Mouse (Mus musculus) liver, adult (tissue): Measurements from ENCODE around the gene Rcan2.

Experiments
- GATA4 ChIP-seq: IDR thresholded peaks from 2 replicates; pipeline ENCODE4 v1.6.1; 2014; ENCODE audit warnings: mild to moderate bottlenecking, low read length; ENCODE audit not compliant: insufficient replicate concordance

The Rcan2 gene

DNA sequence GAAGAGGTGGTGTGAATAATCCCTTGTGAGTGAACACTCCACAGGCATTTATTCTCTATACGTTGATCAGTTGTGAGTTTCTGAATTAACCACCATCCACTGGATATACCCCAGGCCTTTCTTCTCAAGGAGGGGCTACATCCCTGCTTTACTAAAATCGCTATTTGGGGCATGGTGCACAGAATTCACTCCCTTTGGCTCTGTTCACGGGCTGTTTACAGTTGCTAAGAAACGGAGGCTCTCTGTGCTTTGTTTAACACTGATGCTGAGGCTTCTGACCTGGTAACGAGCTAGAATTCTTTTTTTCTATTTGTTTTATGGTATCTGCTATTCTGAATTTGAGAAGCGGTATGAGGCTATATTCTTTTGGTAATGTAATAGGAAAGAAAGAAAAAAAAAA lies 224.8 kb downstream of the Rcan2 start:
- no peak for TF ChIP-seq GATA4

- no peak for TF ChIP-seq GATA4
Measured at GRCm38 (mm10) chr17:44026378-44026777, 225.2 kb downstream of the Rcan2 start.

DNA sequence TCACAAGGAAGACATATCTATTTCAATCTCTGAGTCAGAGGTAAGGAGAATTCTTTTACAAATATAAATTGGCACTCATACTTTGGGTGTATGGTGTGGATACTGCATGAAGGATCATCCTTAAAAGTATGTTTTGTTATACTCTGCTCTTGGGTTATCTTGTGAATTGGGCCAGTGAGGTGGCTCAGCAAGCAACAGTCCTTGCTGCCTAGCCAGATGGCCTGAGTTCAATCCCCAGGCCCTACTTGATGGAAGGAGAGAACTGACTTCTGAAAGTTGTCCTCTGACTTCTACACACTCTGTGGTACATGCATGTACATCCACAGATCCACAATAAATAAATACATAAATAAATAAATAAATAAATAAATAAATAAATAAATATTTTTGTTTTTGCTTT lies 225.6 kb downstream of the Rcan2 start:
- TF ChIP-seq GATA4 = no peak

GRCm38 (mm10) chr17:44027311-44027710 lies 226.2 kb downstream of the Rcan2 start:
- TF ChIP-seq GATA4 = no peak

DNA sequence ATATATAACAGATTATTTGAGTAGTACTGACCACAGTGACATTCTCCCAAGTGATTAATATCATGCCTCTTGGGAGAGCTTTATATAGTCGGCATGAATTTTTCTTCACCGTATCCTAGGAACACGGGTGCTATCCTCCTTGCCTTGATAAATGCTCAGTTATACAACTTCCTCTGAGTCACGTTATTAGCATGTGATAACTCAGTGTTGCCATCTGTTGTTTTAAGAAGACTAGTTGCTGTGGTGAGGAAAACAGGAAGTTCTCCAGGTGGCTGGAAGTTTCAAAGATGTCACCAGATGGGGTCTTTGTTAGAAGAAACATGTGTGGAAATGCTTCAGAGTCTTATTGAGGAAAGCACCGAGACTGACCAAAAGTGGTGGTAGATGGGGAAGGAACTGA lies 228.5 kb downstream of the Rcan2 start:
- TF ChIP-seq GATA4 = no peak

GRCm38 (mm10) chr17:44030776-44031587 lies 229.8 kb downstream of the Rcan2 start:
- no peak for TF ChIP-seq GATA4

GRCm38 (mm10) chr17:44035005-44035404 lies 233.9 kb downstream of the Rcan2 start:
- TF ChIP-seq GATA4 = no peak

- TF ChIP-seq GATA4 = no peak
Measured at GRCm38 (mm10) chr17:44038656-44039055, 237.5 kb downstream of the Rcan2 start.

DNA sequence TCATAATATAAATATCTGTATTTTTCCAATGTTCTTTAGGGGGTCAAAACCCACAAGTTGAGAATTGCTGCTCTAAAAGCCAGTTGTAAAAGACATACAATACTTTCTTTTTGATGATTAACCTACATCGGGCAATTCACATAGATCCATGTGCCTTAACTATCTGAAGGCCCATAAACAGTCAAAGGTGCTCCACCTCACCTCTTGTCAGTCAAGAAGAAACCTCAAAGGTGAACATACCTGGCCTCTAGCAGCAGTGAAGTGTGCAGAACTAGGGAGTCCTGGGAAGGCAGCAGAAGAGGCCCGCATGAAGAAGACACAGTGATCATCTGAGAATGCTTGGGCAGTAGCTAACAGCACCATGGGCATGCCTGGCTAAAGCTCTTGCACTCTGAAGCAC lies 239.3 kb downstream of the Rcan2 start:
- no peak for TF ChIP-seq GATA4

DNA sequence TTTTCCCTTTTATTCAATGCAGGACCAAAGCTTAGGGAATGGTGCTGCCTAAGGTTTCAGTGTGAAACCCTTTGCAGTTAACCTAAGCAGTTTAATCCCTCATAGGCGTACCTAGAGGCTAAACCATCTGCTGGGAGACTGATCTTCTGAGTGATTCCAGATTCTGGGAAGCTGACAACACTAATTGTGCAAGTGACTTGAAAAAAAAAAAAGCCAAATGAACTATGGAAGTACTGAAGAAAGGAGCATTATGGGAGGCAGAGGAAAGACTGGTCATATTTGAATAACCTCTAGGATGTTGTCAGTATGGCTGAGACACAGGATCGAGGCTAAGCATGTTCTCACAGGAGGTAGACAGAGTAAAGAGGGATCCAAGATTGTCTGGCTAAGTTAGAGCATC lies 241.2 kb downstream of the Rcan2 start:
- no peak for TF ChIP-seq GATA4

GRCm38 (mm10) chr17:44042861-44043260 lies 241.7 kb downstream of the Rcan2 start:
- TF ChIP-seq GATA4 = no peak

- TF ChIP-seq GATA4 = no peak
Measured at GRCm38 (mm10) chr17:44053427-44053826, 252.3 kb downstream of the Rcan2 start.

GRCm38 (mm10) chr17:44057123-44057522 lies 256.0 kb downstream of the Rcan2 start:
- TF ChIP-seq GATA4 = no peak

DNA sequence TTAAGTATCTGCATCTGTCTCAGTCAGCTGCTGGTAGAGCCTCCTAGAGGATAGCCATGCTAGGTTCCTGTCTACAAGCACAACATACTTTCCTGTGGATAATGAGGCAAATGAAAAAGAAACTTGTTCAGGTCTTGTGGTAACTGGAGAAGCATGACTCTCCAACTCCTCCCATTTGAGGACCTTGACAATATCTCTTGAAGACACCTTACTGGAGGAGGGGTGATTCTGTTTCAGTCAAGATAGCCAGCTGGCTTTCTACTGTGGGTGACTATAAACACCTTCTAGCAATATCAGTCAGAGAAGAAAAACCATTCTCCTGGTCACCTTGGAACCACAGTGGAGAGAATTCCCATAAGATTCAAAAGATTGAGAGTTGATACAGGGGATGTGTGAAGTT lies 257.0 kb downstream of the Rcan2 start:
- TF ChIP-seq GATA4 = no peak

DNA sequence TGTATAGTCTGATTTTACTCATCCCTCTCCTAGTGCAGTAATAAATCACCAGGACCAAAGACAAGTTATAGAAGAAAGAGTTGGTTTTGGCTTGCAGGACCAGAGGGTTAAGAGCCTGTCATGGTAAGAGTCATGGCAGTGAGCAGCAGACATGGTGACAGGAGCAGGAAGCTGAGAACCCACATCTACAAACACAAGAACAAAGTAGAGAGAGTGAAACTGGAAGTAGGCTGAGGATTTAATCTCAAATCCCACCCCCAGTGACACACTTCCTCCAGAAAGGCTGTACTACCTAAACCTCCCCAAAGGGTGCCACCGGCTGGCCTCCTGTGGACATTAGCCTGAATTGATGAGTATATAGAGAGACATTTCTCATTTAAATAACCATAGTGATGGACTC lies 259.6 kb downstream of the Rcan2 start:
- TF ChIP-seq GATA4 = no peak

- TF ChIP-seq GATA4 = no peak
Measured at GRCm38 (mm10) chr17:44061289-44061890, 260.2 kb downstream of the Rcan2 start.

DNA sequence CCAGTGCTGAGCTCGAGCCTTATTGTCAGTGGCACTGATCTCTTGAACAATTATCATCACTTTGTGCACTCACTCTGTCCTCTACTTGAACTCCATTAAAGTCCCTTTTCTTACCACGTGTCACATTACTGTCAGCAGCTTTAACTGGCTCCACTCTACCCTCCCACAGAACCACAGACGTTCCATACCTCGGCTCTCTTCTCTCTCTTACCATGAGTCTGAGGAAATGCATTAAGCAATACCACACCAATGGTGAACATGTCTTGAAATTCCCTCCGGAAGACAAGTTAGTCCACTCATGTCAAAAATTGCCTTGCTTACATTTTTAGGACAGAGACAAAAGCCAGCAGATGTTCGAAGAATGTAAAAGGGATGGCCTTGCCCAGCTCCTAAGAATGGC lies 267.7 kb downstream of the Rcan2 start:
- TF ChIP-seq GATA4 = no peak
